Mouse (Mus musculus) spleen, adult 2 months (tissue): Measurements from ENCODE around the gene Cadm4. TPM values are rescaled to one million over a fixed set of nuclear protein-coding genes. Genes with fewer than 3 reads are reported as not detected.
"Not testable (repeated sequence)": the region's sequence is repeated elsewhere in the genome, so short reads cannot be mapped to it uniquely, and the experiment has no call there.

ENCODE experiments used
- DNase-seq, 2 experiments: peaks; one replicate each; pipeline versions ENCODE4 v3.0.0 to v3.0.0-alpha.2; 2012 to 2021; ENCODE audit warnings: low spot score in 2 of 2, low read depth in 1 of 2
- H3K27ac ChIP-seq: fragments of 200-500 bp; 2 replicates; pipeline ENCODE4 v1.5.1; 2012; ENCODE audit warnings: low read length, inconsistent platforms; ENCODE audit not compliant: insufficient read depth
- H3K27me3 ChIP-seq: fragments of 200-500 bp; 2 replicates; pipeline ENCODE4 v1.6.1; 2012; ENCODE audit warnings: mild to moderate bottlenecking, moderate library complexity, low read length, inconsistent platforms; ENCODE audit not compliant: control insufficient read depth, insufficient read depth
- H3K36me3 ChIP-seq: fragments of 200-500 bp; 2 replicates; pipeline ENCODE4 v1.6.1; 2012; ENCODE audit warnings: mild to moderate bottlenecking, low read length, inconsistent platforms; ENCODE audit not compliant: control insufficient read depth, insufficient read depth
- H3K4me1 ChIP-seq: fragments of 200-500 bp; 2 replicates; pipeline ENCODE4 v1.6.1; 2011; ENCODE audit warnings: inconsistent platforms; ENCODE audit not compliant: control insufficient read depth, insufficient read depth, insufficient read length
- H3K4me3 ChIP-seq: fragments of 200-500 bp; 2 replicates; pipeline ENCODE4 v1.5.1; 2011; ENCODE audit warnings: mild to moderate bottlenecking, inconsistent platforms; ENCODE audit not compliant: insufficient read depth, insufficient read length; ENCODE audit errors: extremely low read depth
- CTCF ChIP-seq: fragments of 200-500 bp; IDR thresholded peaks from 2 replicates; pipeline ENCODE4 v1.5.1; 2011; ENCODE audit warnings: mild to moderate bottlenecking, inconsistent platforms; ENCODE audit not compliant: insufficient read depth, insufficient read length, insufficient replicate concordance; ENCODE audit errors: extremely low read depth
- POLR2A ChIP-seq: fragments of 200-500 bp; IDR thresholded peaks from 2 replicates; pipeline ENCODE4 v1.6.1; 2011; ENCODE audit warnings: low read depth, low read length, inconsistent platforms
- WGBS: fragments of 180-500 bp; shearing (Covaris S2); methylation state at CpG from one replicate; pipeline ENCODE4 v1.1.7; 2018; 5-methylcytosine and 5-hydroxymethylcytosine counted together
- polyA plus RNA-seq: library from polyadenylated mRNA; depleted of rRNA; stranded (reverse); fragments of >200 nt; gene quantifications from 2 replicates; pipeline ENCODE4 v1.2.3, GENCODE M21; 2012

The Cadm4 gene
- polyA plus RNA-seq, 1 experiment, result 33.1 TPM

DNA sequence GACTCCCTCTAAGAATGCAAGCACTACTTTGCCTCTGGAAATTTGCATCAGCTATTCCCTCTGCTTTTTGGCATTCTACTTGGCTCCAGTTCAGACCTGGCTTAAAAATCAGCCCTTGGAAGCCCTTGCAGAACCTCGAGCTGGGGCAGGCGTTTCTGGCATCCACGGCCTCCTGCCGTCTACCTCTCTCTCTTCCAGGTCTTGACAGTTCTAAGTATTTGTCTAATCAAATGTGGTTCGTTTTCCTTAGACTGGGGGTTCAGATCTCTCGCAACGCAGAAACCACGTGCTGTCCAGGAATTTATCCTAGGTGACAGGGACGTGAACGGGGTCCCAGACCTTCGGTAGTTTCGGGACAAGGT lies 24.6 kb downstream of the Cadm4 start:
- no peaks in the 10 kb centered on the region for H3K36me3 ChIP-seq
- no peak for DNase-seq
- no peak for TF ChIP-seq CTCF
- no peak for TF ChIP-seq POLR2A
- H3K27me3 ChIP-seq, result peaks cover 2% of the 10 kb centered on the region
- no peak overlapping the region for H3K27ac ChIP-seq
- no peaks in the 10 kb centered on the region; the same call in 1 of the 2 replicates for H3K4me1 ChIP-seq
- peak overlapping the region; percentile 98 for H3K4me3 ChIP-seq
- 15% methylated on average over 12 of the region's 12 CpGs for WGBS

DNA sequence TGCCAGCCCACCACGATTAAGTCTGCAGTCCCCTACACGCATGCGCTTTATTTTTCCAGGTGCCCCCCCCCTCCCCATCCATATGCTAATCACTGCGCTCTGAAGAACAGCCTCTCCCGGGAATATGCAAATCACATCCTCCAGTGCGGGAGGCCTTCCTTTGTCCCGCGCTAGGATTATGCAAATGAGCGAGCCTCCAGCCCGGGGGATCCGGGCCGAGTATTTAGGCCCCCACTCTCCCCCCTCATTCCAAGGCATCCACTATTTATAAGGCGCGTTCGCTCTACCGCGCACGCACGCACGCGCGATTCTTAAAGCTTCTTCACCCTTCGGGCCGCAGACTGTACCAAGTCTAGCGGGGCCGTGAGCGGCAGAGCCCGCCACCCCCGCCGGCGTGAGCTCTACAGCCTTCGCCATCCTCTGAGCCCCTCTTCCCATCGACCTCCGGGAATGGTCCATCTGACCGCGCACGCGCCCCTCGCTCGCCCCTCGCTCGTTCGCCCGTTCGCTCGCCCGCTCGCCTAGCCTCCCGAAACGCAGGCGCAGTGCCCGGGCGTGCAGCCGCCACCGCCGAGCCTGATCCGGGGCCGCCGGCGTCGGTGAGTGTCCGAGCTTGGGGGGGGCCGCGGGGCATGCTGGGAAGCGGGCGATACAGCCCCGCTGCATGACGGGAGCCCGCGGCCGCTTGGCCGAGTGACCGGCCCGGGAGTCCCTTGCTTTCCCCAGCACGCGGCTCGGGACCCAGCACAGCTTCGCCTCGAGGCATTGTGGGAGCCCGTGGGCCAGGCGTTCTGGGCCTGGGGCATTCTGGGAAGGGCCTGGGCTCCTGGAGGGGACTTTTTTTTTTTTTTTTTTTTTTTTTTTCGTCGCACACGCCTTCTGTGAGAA lies 25.3 kb downstream of the Cadm4 start, which contains the start of gene Zfp428:
Gene Zfp428, plus strand, starts transcription at position 169 of the 888 bp plus-strand sequence.
- Histone ChIP-seq H3K36me3 (no peaks in the 10 kb centered on the region), H3K27ac (peak within 1 kb of the TSS; percentile 55), H3K4me1 (no peaks in the 10 kb centered on the region; the same call in 1 of the 2 replicates), H3K27me3 (no peaks in the 10 kb centered on the region; the same call in 1 of the 2 replicates), H3K4me3 (peak within 1 kb of the TSS; percentile 98)
- TF ChIP-seq POLR2A (no peak; the same call in 1 of the 2 replicates), CTCF (no peak)
- WGBS, result 1% methylated on average over 84 of the region's 84 CpGs
- DNase-seq, result peak in 1 of 2 experiments; percentile 74

DNA sequence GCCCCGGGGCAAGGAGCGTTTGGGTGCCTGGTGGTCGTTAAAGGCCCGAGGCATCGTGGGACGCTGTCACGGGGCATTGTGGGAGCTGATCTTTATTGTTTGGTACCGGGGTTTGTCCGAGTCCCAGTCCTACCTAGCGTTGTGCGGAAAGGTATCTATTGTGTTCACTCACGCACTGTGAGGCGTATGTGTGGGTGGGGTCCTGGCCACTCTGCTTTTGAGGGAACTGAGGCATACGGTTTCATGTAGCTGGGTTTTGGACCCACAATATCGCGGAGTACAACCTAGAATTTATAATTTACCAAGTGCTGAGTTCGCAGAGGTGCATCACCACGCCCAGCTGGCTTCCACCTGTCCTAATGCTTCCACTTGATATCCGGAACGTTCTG lies 25.9 kb downstream of the Cadm4 start:
- Histone ChIP-seq H3K4me3 (peak overlapping the region; percentile 98), H3K36me3 (no peaks in the 10 kb centered on the region), H3K27ac (peak overlapping the region; percentile 55), H3K4me1 (no peaks in the 10 kb centered on the region; the same call in 1 of the 2 replicates), H3K27me3 (no peaks in the 10 kb centered on the region; the same call in 1 of the 2 replicates)
- no peak for DNase-seq
- 1% methylated on average over 20 of the region's 20 CpGs for WGBS
- TF ChIP-seq CTCF, result no peak
- no peak for TF ChIP-seq POLR2A

DNA sequence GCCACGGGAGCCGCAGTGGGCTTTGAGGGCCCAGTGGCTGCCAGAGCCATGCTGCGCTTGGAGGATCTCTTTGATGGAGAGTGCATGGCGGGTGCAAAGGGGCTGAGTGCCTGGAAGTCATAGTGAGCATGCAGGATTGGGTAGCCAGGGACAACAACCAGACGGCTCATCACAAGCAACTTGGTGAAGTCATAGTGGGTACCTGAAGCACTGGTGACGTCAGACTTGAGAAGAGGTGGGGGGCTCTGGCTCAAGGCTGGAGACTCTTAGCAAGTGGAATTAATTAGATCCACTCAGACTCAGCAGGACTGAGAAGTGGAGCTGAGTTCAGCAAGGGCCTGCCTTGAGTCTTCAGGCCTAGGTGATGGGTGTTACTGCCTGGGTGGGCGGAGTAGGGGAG lies 30.5 kb downstream of the Cadm4 start, which contains the start of gene AC161166.1:
Gene AC161166.1, minus strand, starts transcription at position 101 of the 400 bp plus-strand sequence.
- TF ChIP-seq CTCF, result no peak
- no peak for TF ChIP-seq POLR2A
- H3K4me1 ChIP-seq, result no peaks in the 10 kb centered on the region; the same call in 1 of the 2 replicates
- WGBS, result 94% methylated on average over 7 of the region's 7 CpGs
- H3K27ac ChIP-seq, result no peak within 1 kb of the TSS
- no peaks in the 10 kb centered on the region for H3K36me3 ChIP-seq
- no peak for DNase-seq
- no peak within 1 kb of the TSS for H3K4me3 ChIP-seq
- no peaks in the 10 kb centered on the region for H3K27me3 ChIP-seq

DNA sequence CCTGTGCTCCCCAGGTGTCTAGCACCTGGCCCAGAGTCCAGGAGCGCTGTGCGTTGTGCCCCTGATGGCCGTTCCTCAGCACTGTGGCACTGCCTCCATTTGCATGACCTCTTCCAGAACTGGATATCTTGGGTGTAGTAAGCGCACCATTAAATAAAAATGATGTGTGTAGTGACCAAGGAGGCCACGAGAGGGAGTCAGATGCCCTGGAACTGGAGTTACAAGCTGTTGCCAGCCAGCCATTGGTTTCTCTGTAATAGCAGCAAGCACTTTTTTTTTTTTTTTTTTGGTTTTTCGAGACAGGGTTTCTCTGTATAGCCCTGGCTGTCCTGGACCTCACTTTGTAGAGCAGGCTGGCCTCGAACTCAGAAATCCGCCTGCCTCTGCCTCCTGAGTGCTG lies 34.5 kb downstream of the Cadm4 start:
- not testable (repeated sequence) for H3K27ac ChIP-seq, H3K4me3 ChIP-seq, H3K4me1 ChIP-seq, DNase-seq, H3K36me3 ChIP-seq, H3K27me3 ChIP-seq
- WGBS, result 83% methylated on average over 6 of the region's 8 CpGs

DNA sequence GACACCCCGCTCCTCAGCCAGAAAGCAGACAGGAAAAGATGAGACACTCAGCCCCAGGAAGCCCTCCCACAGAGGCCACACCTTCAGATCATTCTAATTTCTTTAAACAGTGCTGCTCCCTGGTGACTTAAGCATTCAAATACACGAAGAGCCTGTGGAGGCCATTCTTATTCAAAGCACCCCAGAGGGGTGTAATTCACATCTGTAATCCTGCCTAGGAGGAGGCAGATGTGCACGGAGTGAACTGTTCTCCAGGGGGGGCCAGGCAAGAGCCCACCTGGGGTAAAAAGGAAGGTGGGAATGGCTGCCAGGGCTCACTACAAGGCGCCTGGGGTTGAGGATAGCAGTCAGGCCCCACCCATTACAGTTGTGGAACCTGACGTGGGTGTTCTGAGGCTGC lies 35.3 kb downstream of the Cadm4 start:
- H3K27me3 ChIP-seq, result no peaks in the 10 kb centered on the region
- 85% methylated on average over 5 of the region's 5 CpGs for WGBS
- no peaks in the 10 kb centered on the region for H3K4me1 ChIP-seq
- DNase-seq, result no peak
- no peak overlapping the region for H3K27ac ChIP-seq
- no peak overlapping the region for H3K4me3 ChIP-seq
- no peaks in the 10 kb centered on the region for H3K36me3 ChIP-seq
- no peak for TF ChIP-seq POLR2A

DNA sequence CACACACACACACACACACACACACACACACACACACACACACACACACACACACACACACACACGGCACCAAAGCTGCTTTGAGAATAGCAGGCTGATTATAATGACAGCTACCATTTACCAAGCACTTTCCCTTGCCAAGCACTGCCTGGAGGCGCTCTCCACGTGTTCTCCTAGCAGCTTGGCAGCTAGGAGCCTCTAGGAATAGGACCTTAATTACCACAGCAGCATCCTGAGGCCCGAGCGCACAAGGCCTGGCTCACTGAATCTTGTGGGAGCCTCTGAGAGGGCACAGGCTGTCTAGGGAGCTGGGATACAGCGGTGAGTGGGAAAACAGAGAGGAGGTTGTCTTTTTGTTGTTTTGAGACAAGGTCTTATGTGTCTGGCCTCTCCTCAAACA lies 35.8 kb downstream of the Cadm4 start:
- H3K4me1 ChIP-seq, result no peaks in the 10 kb centered on the region
- 83% methylated on average over 6 of the region's 6 CpGs for WGBS
- H3K36me3 ChIP-seq, result no peaks in the 10 kb centered on the region
- TF ChIP-seq CTCF, result no peak
- TF ChIP-seq POLR2A, result no peak
- H3K27ac ChIP-seq, result no peak overlapping the region
- H3K4me3 ChIP-seq, result no peak overlapping the region
- no peak for DNase-seq
- H3K27me3 ChIP-seq, result no peaks in the 10 kb centered on the region
